Mouse (Mus musculus): ENCODE data around the gene Crim1.

DNA sequence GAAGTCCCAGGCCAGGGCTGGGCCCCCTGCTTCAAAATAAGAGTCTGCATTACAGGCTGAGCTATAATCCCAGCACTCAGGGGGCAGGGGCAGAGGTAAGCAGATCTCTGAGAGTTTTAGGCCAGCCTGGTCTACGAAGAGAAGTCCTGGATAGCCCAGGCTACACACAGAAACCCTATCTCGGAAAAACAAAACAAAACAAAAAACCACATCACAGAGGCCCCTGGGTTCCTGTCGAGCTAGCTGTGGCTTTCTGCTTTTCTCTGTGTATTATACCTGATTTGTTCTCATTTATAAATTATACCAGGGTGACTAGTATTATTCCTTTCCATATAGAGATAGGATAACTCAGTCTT is 152.4 kb downstream of the Crim1 start:
- TF ChIP-seq CHD2 (IDR thresholded peaks at IDR 0.05; ENCODE audit: low read depth, low read length): no peak
- TF ChIP-seq MAFK (IDR thresholded peaks at IDR 0.05; ENCODE audit: insufficient read depth, low read depth, low read length): no peak
